Mouse (Mus musculus): ENCODE results near the gene Gpm6a.
"Not testable (repeated sequence)": the region's sequence is repeated elsewhere in the genome, so short reads cannot be mapped to it uniquely, and the experiment has no call there.

The Gpm6a gene

DNA sequence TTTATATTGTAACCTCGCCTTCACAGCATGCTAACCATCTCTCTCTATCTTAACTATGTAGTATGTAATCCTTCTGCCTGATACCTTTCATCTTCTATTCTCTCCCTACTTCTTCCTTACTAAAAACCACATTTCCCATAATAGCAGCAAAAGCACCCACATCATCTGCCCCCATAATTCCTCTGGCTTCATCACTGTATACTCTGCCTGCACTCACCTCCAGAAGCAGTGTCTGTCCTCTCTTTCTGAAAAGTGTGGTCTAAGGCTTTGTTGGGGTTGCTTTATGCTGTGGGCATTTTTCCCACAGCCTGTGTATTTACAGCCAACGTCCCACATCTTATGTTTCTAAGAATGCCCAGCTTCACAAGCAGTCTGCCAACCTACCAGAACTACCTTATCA is 57.6 kb downstream of the Gpm6a start:
- DNase-seq (ENCODE audit: low spot score in 2 of 2), result no peak

DNA sequence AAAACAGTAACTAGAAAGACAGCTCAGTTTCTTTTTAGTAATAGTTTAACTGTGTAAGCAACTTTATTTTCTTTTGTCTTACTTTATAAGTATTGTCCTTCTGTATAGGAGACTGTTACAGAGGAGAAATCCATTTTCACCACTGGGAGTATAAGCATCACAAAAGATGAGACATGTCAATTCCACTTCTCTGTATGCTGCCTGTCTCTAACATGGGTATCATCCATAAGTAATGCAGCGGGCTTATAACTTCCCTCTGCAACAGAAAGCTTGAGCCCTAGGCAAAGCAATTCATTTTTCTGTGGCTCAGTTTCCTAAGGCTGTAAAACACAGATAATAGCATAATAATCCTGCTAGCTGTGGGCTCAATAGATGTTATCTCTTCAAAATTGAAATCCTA is 62.4 kb downstream of the Gpm6a start:
- no peak for DNase-seq (ENCODE audit: low spot score in 2 of 2)

- no peak for DNase-seq (ENCODE audit: low spot score in 2 of 2)
Measured at GRCm38 (mm10) chr8:55025851-55026660, 71.4 kb downstream of the Gpm6a start.

DNA sequence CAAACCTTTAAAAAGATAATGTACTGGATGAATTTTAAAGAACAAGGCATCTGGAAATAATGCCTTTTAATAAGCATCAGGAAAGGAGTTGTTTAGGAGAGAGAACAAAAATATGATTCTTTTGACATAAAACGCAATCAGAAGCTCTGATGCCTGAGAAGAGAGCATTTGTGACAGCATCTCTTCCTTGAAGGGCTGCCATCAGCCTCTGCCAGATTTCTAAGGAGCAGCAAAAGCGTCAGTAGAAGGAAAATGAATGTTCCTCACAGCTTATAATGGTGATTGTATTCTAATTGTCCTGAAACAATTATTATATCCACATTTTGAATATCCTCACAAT is 72.0 kb downstream of the Gpm6a start:
- DNase-seq (ENCODE audit: low spot score in 2 of 2), result no peak

DNA sequence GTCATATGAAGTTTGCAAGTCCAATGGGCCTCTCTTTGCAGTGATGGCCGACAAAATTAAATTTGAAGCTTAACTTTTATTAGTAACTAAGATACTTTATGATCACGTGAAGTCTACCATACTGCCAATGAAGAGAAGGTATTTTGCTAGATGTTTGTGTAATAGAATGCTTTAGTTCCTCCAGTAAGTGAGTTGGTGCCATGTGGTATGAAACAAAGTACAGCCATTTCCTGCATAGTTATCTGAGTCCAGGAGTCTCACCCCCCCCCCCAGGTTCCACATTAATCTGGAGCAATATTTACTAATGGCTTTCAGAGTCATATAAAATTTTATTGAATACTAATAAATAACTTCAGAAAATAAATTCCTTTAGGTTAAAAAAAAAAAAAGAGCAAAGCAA is 73.7 kb downstream of the Gpm6a start:
- no peak for DNase-seq (ENCODE audit: low spot score in 2 of 2)

- DNase-seq (ENCODE audit: low spot score in 2 of 2), result no peak
Measured at GRCm38 (mm10) chr8:55031099-55031498, 76.5 kb downstream of the Gpm6a start.

DNA sequence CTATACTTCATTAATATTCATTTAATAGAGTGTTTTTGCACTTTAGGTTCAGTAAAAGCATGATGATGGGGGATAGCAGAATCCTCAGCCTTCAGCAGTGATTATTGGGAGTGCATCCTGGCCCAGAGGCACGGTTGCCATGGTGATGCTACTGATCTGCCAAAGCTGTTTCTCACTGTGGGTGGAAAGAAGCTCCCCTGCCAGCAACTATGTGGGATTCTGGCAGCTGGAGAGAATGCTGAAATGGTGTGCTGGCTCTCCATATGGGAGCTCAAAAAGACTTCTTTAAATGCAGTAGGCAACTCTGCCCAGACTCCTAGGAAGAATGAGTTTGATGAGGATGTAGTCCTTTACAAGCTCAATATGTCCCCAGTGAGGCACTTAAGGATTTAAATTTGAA is 79.7 kb downstream of the Gpm6a start:
- DNase-seq (ENCODE audit: low spot score in 2 of 2), result no peak

DNA sequence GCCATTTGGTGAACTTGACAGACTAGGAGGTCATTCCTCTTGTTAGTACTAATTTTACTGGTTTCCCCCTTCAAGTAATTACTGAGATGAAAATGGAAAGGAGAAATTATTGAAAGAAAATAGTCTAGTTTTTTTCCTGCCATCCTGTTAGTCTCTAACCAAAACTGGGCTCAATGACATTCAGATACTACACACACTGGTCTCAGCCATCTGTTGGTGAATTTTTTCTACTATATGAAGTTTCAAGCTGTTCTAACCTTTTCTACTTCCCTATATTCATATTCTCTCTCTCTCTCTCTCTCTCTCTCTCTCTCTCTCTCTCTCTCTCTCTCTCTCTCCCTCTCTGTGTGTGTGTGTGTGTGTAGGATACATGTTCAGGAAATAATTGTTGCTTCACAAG is 80.8 kb downstream of the Gpm6a start:
- DNase-seq (ENCODE audit: low spot score in 2 of 2), result no peak

GRCm38 (mm10) chr8:55042955-55043354 is 88.3 kb downstream of the Gpm6a start:
- no peak for DNase-seq (ENCODE audit: low spot score in 2 of 2)

DNA sequence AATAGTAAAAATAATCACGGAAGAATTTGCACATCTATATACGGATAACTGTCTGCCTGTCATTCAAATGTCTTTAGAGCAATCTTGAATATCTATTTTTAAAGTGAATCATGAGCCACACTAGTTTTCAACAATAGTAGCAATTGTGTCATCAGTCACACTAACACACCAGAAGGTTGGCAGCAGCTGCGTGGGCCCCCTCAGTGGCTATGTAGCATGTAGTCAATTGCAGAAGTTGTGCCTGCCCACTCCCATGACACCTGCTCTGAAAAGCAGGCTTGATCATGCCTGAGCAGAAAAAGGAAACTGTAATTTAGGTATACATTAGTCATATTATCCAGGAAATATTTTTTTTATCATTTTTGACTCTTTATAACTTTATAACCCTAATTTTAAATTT is 93.8 kb downstream of the Gpm6a start:
- DNase-seq (ENCODE audit: low spot score in 2 of 2), result no peak

- DNase-seq (ENCODE audit: low spot score in 2 of 2), result no peak
Measured at GRCm38 (mm10) chr8:55049979-55050378, 95.3 kb downstream of the Gpm6a start.

- DNase-seq (ENCODE audit: low spot score in 2 of 2), result not testable (repeated sequence)
Measured at GRCm38 (mm10) chr8:55068811-55069210, 114.2 kb downstream of the Gpm6a start.

DNA sequence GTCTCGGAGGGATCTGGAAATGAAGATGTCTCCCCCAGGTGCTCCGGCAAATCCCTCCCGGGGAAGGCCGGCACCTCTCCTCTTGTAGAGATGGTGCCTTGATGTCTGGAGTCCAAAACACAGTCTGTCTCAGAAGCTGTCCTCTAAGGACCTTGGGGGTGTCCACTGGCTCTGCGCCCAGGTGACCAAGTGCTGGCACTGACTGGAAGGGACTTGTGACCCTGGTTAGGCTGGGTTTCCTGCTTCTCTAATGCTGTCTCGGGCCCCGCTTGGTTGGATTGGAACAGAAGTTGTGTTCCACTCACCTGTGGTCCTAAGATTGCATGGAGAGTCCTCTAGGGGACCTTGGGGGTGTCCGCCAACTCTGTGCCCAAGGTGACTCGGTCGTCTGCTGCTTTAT is 118.8 kb downstream of the Gpm6a start:
- DNase-seq (ENCODE audit: low spot score in 2 of 2), result no peak

DNA sequence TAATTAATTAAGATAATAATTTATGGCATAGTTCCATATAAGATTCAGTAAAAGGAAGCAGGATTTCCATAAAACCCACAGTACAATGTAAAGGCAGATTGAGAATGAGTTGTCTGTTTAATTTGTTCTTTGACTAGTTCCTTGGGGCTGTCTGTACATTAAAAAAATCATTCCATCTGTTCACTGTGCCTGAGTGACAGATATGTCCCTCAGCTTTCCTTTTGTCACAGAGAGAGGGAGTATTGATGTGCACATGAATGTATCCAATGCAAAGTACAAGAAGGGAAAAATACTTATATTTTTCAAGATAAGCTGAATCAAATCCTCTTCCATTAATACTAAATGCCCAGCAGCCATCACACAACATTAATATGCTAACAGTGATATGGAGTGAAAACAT is 147.6 kb downstream of the Gpm6a start:
- no peak for DNase-seq (ENCODE audit: low spot score in 2 of 2)

DNA sequence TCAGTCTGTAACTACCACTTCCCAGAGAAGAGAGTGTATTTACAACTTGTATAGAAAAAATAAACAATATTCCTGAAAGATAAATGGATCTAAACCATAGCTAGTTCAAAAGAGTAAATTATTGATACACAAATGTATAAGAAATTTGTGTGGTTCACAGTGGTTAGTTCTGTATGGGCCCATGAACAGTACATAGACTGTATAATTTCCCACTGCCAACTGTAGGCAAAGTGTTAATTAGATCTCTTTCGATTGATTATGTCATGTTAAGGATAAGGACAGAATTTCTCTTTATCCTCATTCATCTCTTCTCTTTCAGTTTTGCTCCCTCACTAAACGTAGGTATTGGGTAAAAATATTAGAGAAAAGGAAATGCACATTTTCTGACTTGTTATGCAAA is 148.4 kb downstream of the Gpm6a start:
- no peak for DNase-seq (ENCODE audit: low spot score in 2 of 2)

- DNase-seq (ENCODE audit: low spot score in 2 of 2), result no peak
Measured at GRCm38 (mm10) chr8:55103891-55104481, 149.3 kb downstream of the Gpm6a start.

Data from spleen, postnatal 4 days (tissue).